Mouse (Mus musculus): ENCODE data around the gene Maip1. TPM values are rescaled to one million over a fixed set of nuclear protein-coding genes. Genes with fewer than 3 reads are reported as not detected.

The Maip1 gene
- polyA plus RNA-seq (2011; ENCODE audit: insufficient read depth, insufficient read length, low read depth, missing spikeins) = 10.7 and 11.4 TPM in 2 replicates

DNA sequence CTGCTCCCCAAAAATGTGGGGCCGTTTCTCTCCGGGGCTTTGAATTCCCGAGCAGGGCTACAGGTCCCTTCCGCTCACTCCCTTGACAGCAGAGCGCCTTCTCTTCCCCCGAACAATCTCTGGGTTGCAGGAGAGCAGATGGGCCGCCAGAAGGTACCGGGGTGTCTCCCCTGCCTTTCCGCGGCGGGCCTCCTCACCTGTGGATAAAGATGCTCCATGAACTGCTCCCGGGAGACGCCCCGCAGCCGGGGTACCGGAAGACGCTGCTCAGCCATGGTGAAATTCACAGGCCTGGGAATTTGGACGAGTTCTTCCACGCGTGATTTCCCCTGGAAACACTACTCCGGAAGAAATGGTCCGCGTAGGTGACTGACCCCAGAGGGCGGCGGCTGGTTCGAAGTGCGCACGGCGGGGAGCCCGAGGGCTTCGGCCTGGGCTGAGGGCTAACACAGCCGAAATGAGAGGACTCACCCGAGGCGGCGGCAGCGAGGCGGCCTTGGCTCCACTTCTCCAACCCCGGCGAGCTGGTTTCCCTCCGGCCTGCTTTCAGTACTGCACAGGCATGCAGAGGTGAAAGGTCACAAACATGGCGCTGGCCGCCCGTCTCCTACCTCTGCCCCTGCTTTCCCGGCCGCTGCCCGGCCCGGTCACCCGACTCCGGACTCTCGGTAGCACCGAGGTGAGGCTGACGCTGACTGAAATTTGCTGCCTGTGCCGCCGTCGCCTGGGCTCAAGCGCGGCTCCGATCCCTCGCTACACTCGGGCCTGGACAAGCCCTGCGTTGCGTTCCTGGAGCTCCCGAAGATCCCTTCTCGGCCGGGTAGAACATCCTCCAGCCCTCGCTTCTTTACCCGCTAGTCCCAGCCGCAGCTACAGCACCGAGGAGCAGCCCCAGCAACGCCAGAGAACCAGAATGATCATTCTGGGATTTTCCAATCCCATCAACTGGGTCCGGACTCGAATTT, at the start of gene Maip1, which contains the start of gene Tyw5:
Maip1 (plus strand) TSS at position 142 of the 965 bp plus-strand sequence.
Tyw5 (minus strand) TSS at position 915 of the 965 bp plus-strand sequence.
- Histone ChIP-seq H3K4me3 (ENCODE audit: low read depth, low read length) (peak within 1 kb of the TSS; percentile 79), H3K4me1 (ENCODE audit: control insufficient read depth, insufficient read depth, low read length) (no peaks in the 10 kb centered on the region), H3K27me3 (ENCODE audit: control insufficient read depth, insufficient read depth, low read length, poor library complexity, severe bottlenecking) (no peaks in the 10 kb centered on the region), H3K9me3 (replicated peaks; ENCODE audit: control insufficient read depth, insufficient read depth, low read length, poor library complexity, severe bottlenecking) (no peaks in the 10 kb centered on the region), H3K36me3 (ENCODE audit: control insufficient read depth, insufficient read depth, low read length, poor library complexity, severe bottlenecking) (no peaks in the 10 kb centered on the region), H3K9ac (ENCODE audit: low read depth, poor library complexity, severe bottlenecking) (peak within 1 kb of the TSS; percentile 75), H3K27ac (ENCODE audit: insufficient read depth, low read length) (peak within 1 kb of the TSS; percentile 49)
- TF ChIP-seq POLR2A (IDR thresholded peaks at IDR 0.05; ENCODE audit: insufficient read depth, low read length) (peak; percentile 12), CTCF (IDR thresholded peaks at IDR 0.05; ENCODE audit: low read depth, low read length) (no peak)

DNA sequence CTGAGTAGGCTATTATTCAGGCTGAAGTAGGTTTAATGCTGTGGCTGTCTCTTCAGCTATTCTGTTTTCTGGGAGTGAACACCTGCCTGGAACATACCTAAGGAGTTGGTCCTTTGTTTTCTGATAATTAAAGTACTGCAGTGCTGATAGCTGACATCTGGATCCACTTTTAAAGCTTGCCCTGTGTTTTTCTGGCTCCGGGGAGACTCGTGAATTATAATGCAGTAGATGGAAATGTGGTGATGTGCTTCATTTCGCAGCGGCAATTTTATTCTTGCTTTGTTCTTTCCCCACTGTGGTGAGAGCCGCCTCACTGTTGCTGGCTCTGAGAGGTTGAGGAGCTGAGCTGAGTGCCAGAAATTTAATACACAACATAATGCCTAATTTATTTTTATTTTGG, 47.6 kb upstream of the Maip1 start:
- no peaks in the 10 kb centered on the region for H3K27me3 ChIP-seq (ENCODE audit: control insufficient read depth, insufficient read depth, low read length, poor library complexity, severe bottlenecking)
- TF ChIP-seq POLR2A (IDR thresholded peaks at IDR 0.05; ENCODE audit: insufficient read depth, low read length) (no peak), EP300 (IDR thresholded peaks at IDR 0.05; ENCODE audit: insufficient read depth, low read depth, low read length) (no peak), CTCF (IDR thresholded peaks at IDR 0.05; ENCODE audit: low read depth, low read length) (no peak)
- H3K27ac ChIP-seq (ENCODE audit: insufficient read depth, low read length) = no peak overlapping the region
- no peaks in the 10 kb centered on the region for H3K4me1 ChIP-seq (ENCODE audit: control insufficient read depth, insufficient read depth, low read length)
- H3K9ac ChIP-seq (ENCODE audit: low read depth, poor library complexity, severe bottlenecking) = no peak overlapping the region
- no peak overlapping the region for H3K4me3 ChIP-seq (ENCODE audit: low read depth, low read length)
- H3K9me3 ChIP-seq (replicated peaks; ENCODE audit: control insufficient read depth, insufficient read depth, low read length, poor library complexity, severe bottlenecking) = no peaks in the 10 kb centered on the region
- H3K36me3 ChIP-seq (ENCODE audit: control insufficient read depth, insufficient read depth, low read length, poor library complexity, severe bottlenecking) = no peaks in the 10 kb centered on the region

DNA sequence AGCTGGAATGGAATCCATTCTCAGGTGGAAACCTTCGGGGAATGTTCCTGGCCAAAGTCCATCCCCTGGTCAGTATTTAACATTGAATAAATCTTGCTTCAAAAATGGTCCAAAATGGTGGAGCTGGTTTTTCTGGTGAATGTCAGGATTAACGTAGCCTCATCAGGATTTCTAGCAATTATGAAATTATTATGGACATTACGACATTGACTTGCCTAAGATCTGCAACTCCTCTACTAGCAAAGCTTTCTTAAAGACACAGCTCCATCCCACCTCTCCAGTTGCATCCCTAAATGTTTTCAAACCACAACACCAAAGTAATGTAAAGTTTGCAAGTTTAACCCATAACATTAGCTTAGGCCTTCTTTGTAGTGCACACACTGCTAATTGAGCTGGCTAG, 38.7 kb upstream of the Maip1 start:
- no peak for TF ChIP-seq POLR2A (IDR thresholded peaks at IDR 0.05; ENCODE audit: insufficient read depth, low read length)
- TF ChIP-seq CTCF (IDR thresholded peaks at IDR 0.05; ENCODE audit: low read depth, low read length) = no peak
- TF ChIP-seq EP300 (IDR thresholded peaks at IDR 0.05; ENCODE audit: insufficient read depth, low read depth, low read length) = no peak
- no peak overlapping the region for H3K9ac ChIP-seq (ENCODE audit: low read depth, poor library complexity, severe bottlenecking)

DNA sequence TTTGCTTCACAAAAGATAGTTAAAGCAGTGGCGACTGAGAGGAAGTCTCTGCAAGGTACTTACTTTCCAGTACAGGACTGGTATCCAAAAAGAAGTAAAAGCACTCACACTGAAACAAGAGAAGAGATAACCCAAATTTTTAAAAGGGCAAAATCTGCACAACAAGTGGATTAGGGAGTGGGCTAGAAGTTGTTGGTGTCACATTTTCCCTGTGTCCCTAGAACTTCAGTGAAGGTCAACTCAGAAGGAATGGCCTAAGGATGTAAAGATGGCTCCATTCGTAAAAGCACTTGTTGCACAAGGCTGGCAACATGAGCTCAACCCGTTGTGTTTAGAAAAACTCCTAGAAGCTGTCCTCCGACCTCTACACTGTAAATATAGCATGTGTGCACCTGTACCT, 37.0 kb upstream of the Maip1 start:
- H3K27ac ChIP-seq (ENCODE audit: insufficient read depth, low read length) = peak overlapping the region; percentile 16; the same call in 1 of the 2 replicates
- H3K9me3 ChIP-seq (replicated peaks; ENCODE audit: control insufficient read depth, insufficient read depth, low read length, poor library complexity, severe bottlenecking) = peaks cover 2% of the 10 kb centered on the region; the same call in 1 of the 2 replicates
- no peak for TF ChIP-seq CTCF (IDR thresholded peaks at IDR 0.05; ENCODE audit: low read depth, low read length)
- TF ChIP-seq EP300 (IDR thresholded peaks at IDR 0.05; ENCODE audit: insufficient read depth, low read depth, low read length) = no peak
- TF ChIP-seq POLR2A (IDR thresholded peaks at IDR 0.05; ENCODE audit: insufficient read depth, low read length) = no peak
- no peak overlapping the region for H3K9ac ChIP-seq (ENCODE audit: low read depth, poor library complexity, severe bottlenecking)
- H3K4me1 ChIP-seq (ENCODE audit: control insufficient read depth, insufficient read depth, low read length) = peaks cover 3% of the 10 kb centered on the region
- no peaks in the 10 kb centered on the region for H3K27me3 ChIP-seq (ENCODE audit: control insufficient read depth, insufficient read depth, low read length, poor library complexity, severe bottlenecking)
- H3K4me3 ChIP-seq (ENCODE audit: low read depth, low read length) = no peak overlapping the region
- H3K36me3 ChIP-seq (ENCODE audit: control insufficient read depth, insufficient read depth, low read length, poor library complexity, severe bottlenecking) = no peaks in the 10 kb centered on the region

More for the DNA sequence above, 38.7 kb upstream of the Maip1 start:
- no peaks in the 10 kb centered on the region; the same call in 1 of the 2 replicates for H3K9me3 ChIP-seq (replicated peaks; ENCODE audit: control insufficient read depth, insufficient read depth, low read length, poor library complexity, severe bottlenecking)
- H3K27ac ChIP-seq (ENCODE audit: insufficient read depth, low read length) = no peak overlapping the region
- no peaks in the 10 kb centered on the region for H3K27me3 ChIP-seq (ENCODE audit: control insufficient read depth, insufficient read depth, low read length, poor library complexity, severe bottlenecking)
- no peak overlapping the region for H3K4me3 ChIP-seq (ENCODE audit: low read depth, low read length)
- peaks cover 3% of the 10 kb centered on the region for H3K4me1 ChIP-seq (ENCODE audit: control insufficient read depth, insufficient read depth, low read length)
- H3K36me3 ChIP-seq (ENCODE audit: control insufficient read depth, insufficient read depth, low read length, poor library complexity, severe bottlenecking) = no peaks in the 10 kb centered on the region

DNA sequence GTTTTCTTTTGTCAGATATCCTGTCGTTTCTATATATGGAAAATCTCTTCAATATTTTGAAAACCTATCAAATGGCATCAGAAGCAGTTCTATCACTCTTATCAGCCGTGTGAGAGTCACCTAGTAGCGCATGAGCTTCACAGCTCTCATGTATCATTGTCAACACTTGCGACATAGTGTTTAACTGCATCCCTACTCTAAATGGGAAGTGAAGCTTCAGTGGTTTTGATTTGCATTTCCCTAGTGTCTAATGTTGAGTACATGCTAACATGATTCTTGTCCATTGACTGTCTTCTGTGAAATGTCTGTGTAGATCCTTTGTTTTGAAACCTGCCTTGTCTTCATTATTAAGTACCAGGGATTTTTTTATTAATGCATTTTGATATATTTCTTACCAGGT, 35.7 kb upstream of the Maip1 start:
- no peaks in the 10 kb centered on the region for H3K36me3 ChIP-seq (ENCODE audit: control insufficient read depth, insufficient read depth, low read length, poor library complexity, severe bottlenecking)
- H3K9me3 ChIP-seq (replicated peaks; ENCODE audit: control insufficient read depth, insufficient read depth, low read length, poor library complexity, severe bottlenecking) = peaks cover 2% of the 10 kb centered on the region; the same call in 1 of the 2 replicates
- no peak for TF ChIP-seq CTCF (IDR thresholded peaks at IDR 0.05; ENCODE audit: low read depth, low read length)
- no peak for TF ChIP-seq POLR2A (IDR thresholded peaks at IDR 0.05; ENCODE audit: insufficient read depth, low read length)
- no peak for TF ChIP-seq EP300 (IDR thresholded peaks at IDR 0.05; ENCODE audit: insufficient read depth, low read depth, low read length)
- H3K4me1 ChIP-seq (ENCODE audit: control insufficient read depth, insufficient read depth, low read length) = peaks cover 3% of the 10 kb centered on the region
- H3K27me3 ChIP-seq (ENCODE audit: control insufficient read depth, insufficient read depth, low read length, poor library complexity, severe bottlenecking) = no peaks in the 10 kb centered on the region
- no peak overlapping the region for H3K27ac ChIP-seq (ENCODE audit: insufficient read depth, low read length)
- H3K9ac ChIP-seq (ENCODE audit: low read depth, poor library complexity, severe bottlenecking) = no peak overlapping the region
- no peak overlapping the region for H3K4me3 ChIP-seq (ENCODE audit: low read depth, low read length)

DNA sequence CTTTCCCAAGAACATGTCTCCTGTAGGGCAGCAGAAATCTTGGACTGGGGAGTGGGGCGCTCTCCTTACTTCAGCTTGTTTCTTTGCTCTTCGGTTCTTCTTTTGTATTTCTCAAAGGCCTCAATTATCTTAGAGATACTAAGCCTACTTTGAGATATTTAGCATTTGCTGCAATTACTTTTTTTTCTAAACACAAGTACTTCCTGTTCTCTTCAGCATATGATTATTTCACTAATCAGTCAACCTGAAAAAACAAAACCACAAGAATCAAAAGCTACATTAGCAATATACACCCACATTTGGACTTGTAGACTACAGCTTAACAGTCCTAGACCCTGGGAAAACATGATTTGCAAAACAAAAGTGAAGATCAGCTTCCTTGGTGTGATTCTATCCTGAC, 30.9 kb upstream of the Maip1 start:
- no peak overlapping the region for H3K4me3 ChIP-seq (ENCODE audit: low read depth, low read length)
- no peaks in the 10 kb centered on the region for H3K4me1 ChIP-seq (ENCODE audit: control insufficient read depth, insufficient read depth, low read length)
- no peaks in the 10 kb centered on the region for H3K36me3 ChIP-seq (ENCODE audit: control insufficient read depth, insufficient read depth, low read length, poor library complexity, severe bottlenecking)
- no peak for TF ChIP-seq CTCF (IDR thresholded peaks at IDR 0.05; ENCODE audit: low read depth, low read length)
- no peak for TF ChIP-seq POLR2A (IDR thresholded peaks at IDR 0.05; ENCODE audit: insufficient read depth, low read length)
- no peak for TF ChIP-seq EP300 (IDR thresholded peaks at IDR 0.05; ENCODE audit: insufficient read depth, low read depth, low read length)
- no peak overlapping the region for H3K9ac ChIP-seq (ENCODE audit: low read depth, poor library complexity, severe bottlenecking)
- no peaks in the 10 kb centered on the region for H3K27me3 ChIP-seq (ENCODE audit: control insufficient read depth, insufficient read depth, low read length, poor library complexity, severe bottlenecking)
- no peak overlapping the region for H3K27ac ChIP-seq (ENCODE audit: insufficient read depth, low read length)
- H3K9me3 ChIP-seq (replicated peaks; ENCODE audit: control insufficient read depth, insufficient read depth, low read length, poor library complexity, severe bottlenecking) = peaks cover 2% of the 10 kb centered on the region; the same call in 1 of the 2 replicates

Data from ES-Bruce4 (cell line).